Mouse (Mus musculus) cerebellum, adult 2 months (tissue): ENCODE results near the gene Ifne. TPM values are rescaled to one million over a fixed set of nuclear protein-coding genes. Genes with fewer than 3 reads are reported as not detected.

Experiments
- DNase-seq, 2 experiments: peaks; one replicate each; pipeline ENCODE4 v3.0.0; 2021
- H3K27ac ChIP-seq: fragments of 200-500 bp; 2 replicates; pipeline ENCODE4 v1.5.1; 2012; ENCODE audit warnings: low read length, control low read depth, inconsistent platforms; ENCODE audit not compliant: insufficient read depth
- H3K27me3 ChIP-seq: fragments of 200-500 bp; 2 replicates; pipeline ENCODE4 v1.6.1; 2012; ENCODE audit warnings: inconsistent platforms, mild to moderate bottlenecking, low read length, moderate library complexity; ENCODE audit not compliant: control insufficient read depth, insufficient read depth
- H3K4me1 ChIP-seq: fragments of 200-500 bp; 2 replicates; pipeline ENCODE4 v1.6.1; 2011; ENCODE audit warnings: low read length; ENCODE audit not compliant: control insufficient read depth, insufficient read depth
- H3K4me3 ChIP-seq: fragments of 200-500 bp; replicated peaks from 2 replicates; pipeline ENCODE3; 2011; ENCODE audit warnings: mild to moderate bottlenecking, low read depth, low read length, control low read depth; ENCODE audit not compliant: insufficient read depth
- CTCF ChIP-seq: fragments of 200-500 bp; IDR thresholded peaks from 2 replicates; pipeline ENCODE4 v1.5.1; 2011; ENCODE audit warnings: low read depth, mild to moderate bottlenecking, control low read depth, low read length, moderate library complexity, borderline replicate concordance; ENCODE audit not compliant: insufficient read depth
- POLR2A ChIP-seq: fragments of 200-500 bp; IDR thresholded peaks from 2 replicates; pipeline ENCODE4 v1.6.1; 2011; ENCODE audit warnings: low read length, control low read depth, borderline replicate concordance; ENCODE audit not compliant: insufficient read depth
- WGBS: fragments of 180-500 bp; shearing (Covaris S2); methylation state at CpG from one replicate; pipeline ENCODE4 v1.1.7; 2018; 5-methylcytosine and 5-hydroxymethylcytosine counted together
- polyA plus RNA-seq: library from polyadenylated mRNA; depleted of rRNA; stranded (reverse); fragments of >200 nt; gene quantifications from 2 replicates; pipeline ENCODE4 v1.2.3, GENCODE M21; 2012

The Ifne gene
- polyA plus RNA-seq, 1 experiment = not detected

- WGBS = 36% methylated on average over 10 of the region's 10 CpGs
- H3K27ac ChIP-seq = no peak overlapping the region
- no peak for TF ChIP-seq POLR2A
- TF ChIP-seq CTCF = no peak
- no peak for DNase-seq
- H3K4me3 ChIP-seq = no peak overlapping the region
- H3K4me1 ChIP-seq = no peaks in the 10 kb centered on the region
- no peaks in the 10 kb centered on the region for H3K27me3 ChIP-seq
These were observed 1.8 kb downstream of the Ifne start for GRCm38 (mm10) chr4:88878246-88878645.

GRCm38 (mm10) chr4:88876520-88876919, 3.5 kb downstream of the Ifne start:
- WGBS = 79% methylated on average over 4 of the region's 4 CpGs
- DNase-seq = no peak
- TF ChIP-seq POLR2A (no peak), CTCF (no peak)
- Histone ChIP-seq H3K4me1 (no peaks in the 10 kb centered on the region), H3K4me3 (no peak overlapping the region), H3K27ac (no peak overlapping the region), H3K27me3 (no peaks in the 10 kb centered on the region)

- no peak for DNase-seq
- WGBS = 80% methylated on average over 4 of the region's 4 CpGs
- TF ChIP-seq CTCF (no peak), POLR2A (no peak)
- Histone ChIP-seq H3K27me3 (no peaks in the 10 kb centered on the region), H3K4me3 (no peak overlapping the region), H3K4me1 (no peaks in the 10 kb centered on the region), H3K27ac (no peak overlapping the region)
These were observed 4.4 kb downstream of the Ifne start for GRCm38 (mm10) chr4:88875435-88876095.

GRCm38 (mm10) chr4:88872691-88873090, 7.3 kb downstream of the Ifne start:
- Histone ChIP-seq H3K4me1 (no peaks in the 10 kb centered on the region), H3K4me3 (no peak overlapping the region), H3K27me3 (no peaks in the 10 kb centered on the region), H3K27ac (no peak overlapping the region)
- WGBS = 2% methylated on average over 2 of the region's 2 CpGs
- DNase-seq = peak in 1 of 2 experiments; percentile 14
- no peak for TF ChIP-seq POLR2A
- TF ChIP-seq CTCF = peak; percentile 21; the same call in 1 of the 2 replicates

- Histone ChIP-seq H3K27me3 (no peaks in the 10 kb centered on the region; the same call in 1 of the 2 replicates), H3K4me3 (peak overlapping the region; percentile 69), H3K27ac (no peak overlapping the region), H3K4me1 (no peaks in the 10 kb centered on the region)
- 7% methylated on average over 31 of the region's 31 CpGs for WGBS
- no peak for TF ChIP-seq CTCF
- TF ChIP-seq POLR2A = no peak
- peak; percentile 4 to 19 for DNase-seq
These were observed 11.8 kb downstream of the Ifne start for GRCm38 (mm10) chr4:88867926-88868911.

- Histone ChIP-seq H3K27me3 (no peaks in the 10 kb centered on the region; the same call in 1 of the 2 replicates), H3K4me1 (no peaks in the 10 kb centered on the region), H3K27ac (no peak overlapping the region), H3K4me3 (peak overlapping the region; percentile 69)
- 1% methylated on average over 8 of the region's 8 CpGs for WGBS
- no peak for TF ChIP-seq POLR2A
- peak; percentile 89 for TF ChIP-seq CTCF
- DNase-seq = peak; percentile 59 to 72
These were observed 12.6 kb downstream of the Ifne start for GRCm38 (mm10) chr4:88867366-88867925.

- Histone ChIP-seq H3K4me1 (no peaks in the 10 kb centered on the region), H3K4me3 (no peak overlapping the region), H3K27ac (no peak overlapping the region), H3K27me3 (no peaks in the 10 kb centered on the region; the same call in 1 of the 2 replicates)
- no peak for DNase-seq
- TF ChIP-seq CTCF = no peak
- no peak for TF ChIP-seq POLR2A
- WGBS = 70% methylated on average over 6 of the region's 6 CpGs
These were observed 14.9 kb downstream of the Ifne start for GRCm38 (mm10) chr4:88865011-88865569.

- no peaks in the 10 kb centered on the region; the same call in 1 of the 2 replicates for H3K27me3 ChIP-seq
- DNase-seq = no peak
- TF ChIP-seq POLR2A (no peak), CTCF (no peak)
- 82% methylated on average over 9 of the region's 9 CpGs for WGBS
- H3K4me1 ChIP-seq = no peaks in the 10 kb centered on the region
- no peak overlapping the region for H3K4me3 ChIP-seq
- H3K27ac ChIP-seq = no peak overlapping the region
These were observed 15.4 kb downstream of the Ifne start for GRCm38 (mm10) chr4:88864599-88864998.
